Mouse (Mus musculus) thymus, adult 2 months (tissue): ENCODE data around the gene Myoz1.

Source experiments
- CTCF ChIP-seq: fragments of 200-500 bp; IDR thresholded peaks from 2 replicates; pipeline ENCODE4 v1.5.1; 2012; ENCODE audit warnings: mild to moderate bottlenecking, control low read depth, low read length, moderate library complexity, borderline replicate concordance; ENCODE audit not compliant: control insufficient read depth, poor library complexity, insufficient read depth; ENCODE audit errors: extremely low read depth
- POLR2A ChIP-seq: fragments of 200-500 bp; IDR thresholded peaks from 2 replicates; pipeline ENCODE4 v1.6.1; 2012; ENCODE audit warnings: mild to moderate bottlenecking, low read length, control low read depth, moderate library complexity; ENCODE audit not compliant: control insufficient read depth, poor library complexity, insufficient read depth; ENCODE audit errors: extremely low read depth

- TF ChIP-seq CTCF (no peak), POLR2A (no peak)
Observed at GRCm38 (mm10) chr14:20651722-20652256, 4.6 kb downstream of the Myoz1 start.
